Mouse (Mus musculus) layer of hippocampus, postnatal 25 days (tissue): ENCODE results near the gene Gdf7. TPM values are rescaled to one million over a fixed set of nuclear protein-coding genes. Genes with fewer than 3 reads are reported as not detected.

Source experiments
- DNase-seq, 2 experiments: peaks; one replicate each; pipeline ENCODE4 v3.0.0; 2022; ENCODE audit warnings: mixed read lengths in 2 of 2, low spot score in 1 of 2; ENCODE audit errors: extremely low spot score in 1 of 2
- total RNA-seq, 2 experiments: library from RNA; stranded (reverse); gene quantifications; 2 replicates each; pipeline ENCODE4 v1.2.3; 2021

The Gdf7 gene
- total RNA-seq, result not detected

DNA sequence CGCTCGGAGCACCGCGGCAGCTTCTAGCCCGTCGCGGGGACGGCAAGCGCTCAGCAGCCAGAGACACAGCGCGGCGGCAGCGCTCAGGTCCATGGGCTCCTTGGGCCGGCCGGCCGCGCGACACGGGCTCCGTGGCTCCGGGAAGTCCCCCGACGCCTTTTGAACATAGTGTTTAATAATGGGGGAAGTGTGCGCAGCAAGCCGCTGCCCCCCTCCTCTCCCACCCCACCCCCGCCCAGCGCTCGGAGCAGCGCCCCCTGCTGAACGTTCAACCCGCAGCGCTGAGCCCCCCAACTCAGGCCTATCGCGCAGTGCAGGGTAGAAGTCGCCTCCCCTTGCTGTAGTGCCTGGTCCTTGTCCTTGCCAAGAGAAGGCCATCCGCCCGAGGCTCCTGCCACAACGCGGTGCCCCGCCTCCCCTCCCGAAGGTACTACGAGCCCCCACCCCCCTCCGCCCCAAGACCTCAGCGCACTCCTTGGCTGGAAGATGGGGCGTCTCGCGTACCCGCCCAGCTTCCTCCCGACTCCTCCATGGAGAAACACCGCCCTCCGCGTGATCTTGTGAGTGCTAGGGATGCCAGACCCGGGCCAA, at the start of gene Gdf7:
Gene Gdf7 (minus strand): TSS at position 114 of the 591 bp plus-strand sequence.
- DNase-seq, result no peak

DNA sequence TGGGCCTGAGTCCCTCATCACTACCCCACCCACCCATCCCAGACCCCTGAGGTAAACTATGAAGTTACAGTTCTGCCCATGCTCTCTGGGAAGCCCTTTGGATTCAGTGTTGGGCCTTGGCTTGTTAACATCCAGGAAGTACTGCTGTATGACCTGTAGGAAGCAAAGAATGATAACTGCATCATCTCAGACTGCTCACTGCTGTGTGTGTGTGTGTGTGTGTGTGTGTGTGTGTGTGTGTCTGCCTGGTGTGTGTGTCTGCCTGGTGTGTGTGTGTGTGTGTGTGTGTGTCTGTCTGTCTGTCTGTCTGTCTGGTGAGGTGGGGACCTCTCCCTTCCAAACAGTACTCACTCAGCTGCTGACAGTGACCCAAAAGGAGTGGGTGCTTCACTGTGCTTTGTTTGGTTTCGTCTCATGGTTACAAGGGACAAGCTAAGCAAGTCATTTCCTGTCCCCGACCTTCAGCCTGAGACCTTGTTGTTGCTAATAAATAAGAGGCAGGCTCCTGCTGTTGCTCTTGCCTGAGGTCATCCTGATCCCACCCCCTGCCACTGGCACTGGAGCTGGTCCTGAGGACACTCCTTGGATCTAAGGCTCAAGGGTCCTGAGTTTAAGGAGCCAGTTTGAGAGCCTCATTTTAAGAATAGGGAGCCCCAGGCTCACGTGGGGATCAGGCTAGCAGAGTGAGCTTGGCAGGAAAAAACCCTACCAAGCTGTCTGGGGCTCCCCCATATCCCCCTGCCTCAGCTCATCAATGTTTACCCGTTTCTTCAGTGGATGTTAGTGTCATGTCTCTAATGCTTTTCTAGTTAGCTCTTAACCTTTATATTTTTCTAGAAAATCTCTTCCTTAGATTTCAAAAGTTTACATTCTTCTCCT, 49.5 kb upstream of the Gdf7 start:
- DNase-seq, result no peak

DNA sequence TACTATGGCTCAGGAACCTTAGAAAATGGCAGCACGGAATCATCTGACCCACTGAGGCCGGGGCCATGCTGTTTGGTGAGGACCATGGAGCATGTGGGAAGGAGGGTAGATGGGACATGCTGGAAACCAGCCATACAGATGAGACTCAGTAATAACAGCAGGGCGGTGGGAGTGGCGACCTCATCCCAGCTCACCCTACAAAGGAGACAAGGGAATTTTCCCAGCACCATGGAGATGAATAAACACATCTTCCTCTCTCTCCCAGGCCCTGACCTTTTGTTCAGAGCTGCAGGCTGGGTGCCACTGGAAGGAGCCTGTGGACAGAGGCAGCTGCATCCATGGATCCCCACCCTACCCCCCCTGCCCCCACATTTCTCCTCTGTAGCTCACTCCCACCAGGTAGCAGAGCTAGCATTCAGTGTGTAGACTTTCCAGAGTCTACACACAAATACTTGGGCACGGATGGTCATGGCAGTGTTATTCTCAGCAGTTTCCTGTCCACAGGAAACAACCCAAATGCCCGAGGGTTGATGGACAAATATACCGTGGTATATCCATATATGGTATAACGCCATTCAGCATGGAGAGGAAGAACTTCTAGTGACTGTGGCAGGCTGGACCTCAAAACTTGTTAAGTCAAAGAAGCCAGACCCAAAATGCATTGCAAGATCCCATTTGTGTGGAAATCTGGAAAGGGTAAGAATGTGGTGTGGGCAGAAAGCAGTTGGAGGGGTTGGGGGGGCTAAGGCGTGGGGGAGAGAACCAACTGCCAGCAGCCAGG, 47.2 kb upstream of the Gdf7 start:
- no peak for DNase-seq

DNA sequence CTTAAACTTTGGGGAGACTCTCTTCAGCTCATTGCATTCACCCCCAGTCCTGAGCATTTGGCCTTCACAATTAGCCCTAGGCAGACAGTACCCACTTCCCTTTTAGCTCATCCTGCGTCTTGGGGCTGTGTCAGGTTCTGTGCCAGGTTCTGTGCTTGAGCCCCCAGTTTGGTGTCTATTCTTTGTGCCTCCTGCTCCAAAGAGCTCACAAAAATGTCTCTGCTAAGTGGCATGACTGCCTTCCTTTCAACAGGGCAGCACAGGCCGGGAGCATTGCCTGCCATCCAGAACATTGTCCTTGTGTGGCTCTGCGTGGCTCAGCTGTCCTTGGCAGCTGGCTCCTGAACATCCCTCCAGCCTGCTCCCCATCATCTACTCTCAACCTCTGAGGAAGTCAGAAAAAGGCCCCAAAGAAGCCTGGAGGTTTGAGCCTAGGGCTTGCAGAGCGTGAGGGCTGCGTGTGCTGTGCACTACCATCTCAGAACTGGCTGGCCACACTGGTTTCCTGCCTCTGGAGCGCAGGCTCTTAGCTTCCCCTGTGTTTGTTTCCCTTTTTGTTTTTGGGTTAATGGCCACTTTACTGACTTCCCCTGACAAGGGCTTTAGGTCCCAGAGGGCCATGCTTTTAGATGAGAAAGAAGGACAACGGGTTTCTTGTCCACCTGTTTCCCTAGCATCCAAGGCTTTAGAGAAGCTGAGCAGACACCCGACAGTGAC, 46.1 kb upstream of the Gdf7 start:
- no peak for DNase-seq

DNA sequence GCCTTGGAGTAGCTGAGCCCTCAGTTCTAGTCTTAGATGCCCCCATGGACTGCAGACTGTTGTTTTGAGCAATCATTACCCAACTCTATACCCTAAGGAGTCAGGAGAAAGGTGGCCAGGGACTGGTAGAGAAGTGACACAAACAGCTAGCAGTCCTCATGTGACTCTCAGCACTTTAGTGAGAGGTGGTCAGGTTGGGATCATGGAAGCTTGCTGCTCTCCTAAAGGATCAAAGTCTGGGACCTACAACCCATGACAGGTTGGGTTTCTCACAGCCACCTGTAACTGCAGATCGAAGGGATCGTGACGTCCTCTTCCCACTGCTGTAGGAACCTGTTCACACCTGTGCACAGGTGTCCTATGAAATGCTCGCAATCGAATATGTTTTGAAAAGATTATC, 43.8 kb upstream of the Gdf7 start:
- DNase-seq, result no peak

DNA sequence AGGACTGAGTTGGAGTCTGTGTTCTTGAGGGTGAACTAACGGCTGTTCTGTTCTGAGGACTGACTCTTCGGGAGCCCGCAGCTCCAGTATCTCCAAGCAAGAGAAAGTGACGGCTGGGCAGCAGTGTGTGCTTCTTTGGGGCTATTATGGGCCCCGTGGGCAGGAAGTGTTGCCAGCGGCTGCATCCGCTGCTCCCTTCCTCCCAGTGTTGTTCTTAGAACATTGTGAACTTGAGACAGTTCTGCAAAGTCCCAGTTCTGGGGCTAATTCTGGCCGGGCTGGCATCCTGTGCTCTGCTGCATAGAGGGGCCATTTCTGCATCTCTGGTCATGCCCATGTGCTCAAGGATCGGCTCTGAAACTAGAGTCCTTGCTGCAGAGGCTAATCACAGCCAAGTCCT, 43.1 kb upstream of the Gdf7 start:
- no peak for DNase-seq

DNA sequence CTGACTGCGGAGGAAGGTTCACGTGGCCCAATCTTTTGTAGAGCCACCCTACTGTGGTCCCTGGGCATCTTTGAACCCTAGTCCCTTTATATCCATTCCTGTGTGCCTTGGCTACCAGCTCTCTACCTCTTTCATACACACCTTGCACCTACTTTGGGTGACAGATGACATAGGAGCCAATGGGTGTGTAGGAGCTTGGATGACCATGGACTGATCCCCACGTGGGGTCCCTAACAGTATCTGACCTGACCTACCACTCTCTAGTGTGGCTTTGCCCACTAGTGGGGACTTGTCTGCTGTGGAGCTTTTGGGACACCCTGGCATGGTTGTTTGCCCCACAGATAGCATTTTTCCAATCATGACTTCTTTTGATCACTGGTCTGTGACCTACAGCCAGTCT, 41.6 kb upstream of the Gdf7 start:
- DNase-seq, result no peak

DNA sequence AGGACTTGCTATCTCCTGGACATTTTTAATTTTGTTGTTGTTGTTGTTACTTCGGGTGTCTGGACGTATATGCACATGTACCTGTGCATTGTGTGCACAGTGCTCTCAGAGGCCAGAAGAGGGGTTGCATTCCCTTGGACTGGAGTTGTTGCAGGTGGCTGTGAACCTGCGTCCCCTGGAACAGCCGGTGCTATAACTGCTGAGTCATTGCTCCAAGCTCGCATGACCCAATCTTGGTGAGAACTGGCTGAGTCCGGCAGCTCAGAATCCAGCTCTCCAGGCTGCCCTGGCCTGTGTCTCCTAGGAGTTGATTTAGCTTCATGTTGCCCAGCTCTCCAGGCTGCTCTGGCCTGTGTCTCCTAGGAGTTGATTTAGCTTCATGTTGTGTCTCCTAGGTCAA, 39.3 kb upstream of the Gdf7 start:
- no peak for DNase-seq

DNA sequence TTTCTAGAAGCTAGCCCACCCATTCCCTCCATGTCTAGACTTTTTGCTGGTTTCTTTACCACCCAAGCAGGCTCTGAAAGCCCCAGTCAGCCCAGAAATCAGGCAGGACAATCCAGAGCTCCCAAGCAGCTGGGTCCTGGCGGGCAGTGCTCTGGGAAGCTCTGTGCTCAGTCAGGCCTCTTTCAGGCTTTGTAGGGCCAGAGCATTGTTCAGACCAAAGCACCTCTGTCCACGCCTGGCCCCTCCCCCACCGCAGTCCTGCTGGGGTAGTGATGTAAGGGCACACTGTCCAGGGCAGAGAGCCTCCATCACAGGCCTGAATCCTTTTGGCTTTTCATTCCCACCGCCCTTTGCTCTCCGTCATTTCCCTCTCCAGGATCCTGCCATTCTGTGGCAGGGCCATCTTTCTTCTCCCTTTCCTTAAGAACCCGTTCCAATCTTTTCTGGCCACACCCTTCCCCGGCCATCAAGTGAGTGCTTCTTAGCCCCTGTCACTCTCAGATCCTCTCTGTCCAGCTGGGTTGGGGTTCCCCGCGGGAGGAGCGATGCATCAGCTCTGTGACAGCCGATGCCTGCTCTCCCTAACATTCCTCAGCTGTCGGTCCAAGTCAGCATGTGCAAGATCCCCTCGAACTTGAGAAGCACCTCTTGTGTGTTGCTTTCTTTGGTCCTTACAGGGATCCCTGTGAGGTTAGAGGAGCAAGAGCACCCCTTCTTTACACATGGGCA, 38.0 kb upstream of the Gdf7 start:
- DNase-seq, result no peak

DNA sequence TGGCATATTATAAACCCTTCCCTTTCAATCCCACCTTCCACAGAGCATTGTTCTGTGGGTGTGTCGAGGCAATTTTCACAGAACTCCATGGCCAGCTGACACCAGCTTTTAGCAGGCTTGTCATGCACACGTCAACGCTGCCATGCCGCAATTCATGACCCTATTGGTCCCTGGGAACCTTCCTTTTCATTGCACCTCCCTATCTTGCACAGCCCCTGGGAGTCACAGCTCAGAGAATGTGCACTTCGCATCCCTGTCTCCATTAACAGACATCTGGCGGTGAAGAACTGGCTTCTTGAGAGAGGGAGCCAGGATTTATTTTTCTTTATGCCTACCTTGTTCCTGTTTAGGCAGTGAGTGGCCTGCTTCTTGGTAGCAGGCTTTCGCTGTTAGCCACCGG, 37.2 kb upstream of the Gdf7 start:
- DNase-seq, result no peak

DNA sequence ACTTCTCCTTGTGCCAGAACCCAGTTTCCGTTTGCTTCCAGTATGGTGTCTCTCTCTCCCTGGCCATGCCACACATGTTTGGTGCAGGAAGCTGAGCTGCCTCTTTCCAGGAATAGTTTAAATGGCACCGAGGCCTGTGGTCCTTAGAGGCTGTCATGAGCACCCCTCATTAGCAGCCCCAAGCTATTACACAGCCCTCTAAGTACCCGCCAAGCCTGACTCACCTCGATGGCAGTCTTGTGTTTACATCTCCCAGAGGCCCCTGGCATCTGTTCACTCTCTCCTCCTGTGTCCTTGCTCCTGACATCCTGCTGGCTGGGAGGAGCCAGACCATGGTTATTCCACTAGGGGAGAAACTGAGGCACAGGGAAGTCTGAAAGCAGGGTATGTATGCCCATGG, 36.7 kb upstream of the Gdf7 start:
- DNase-seq, result no peak

DNA sequence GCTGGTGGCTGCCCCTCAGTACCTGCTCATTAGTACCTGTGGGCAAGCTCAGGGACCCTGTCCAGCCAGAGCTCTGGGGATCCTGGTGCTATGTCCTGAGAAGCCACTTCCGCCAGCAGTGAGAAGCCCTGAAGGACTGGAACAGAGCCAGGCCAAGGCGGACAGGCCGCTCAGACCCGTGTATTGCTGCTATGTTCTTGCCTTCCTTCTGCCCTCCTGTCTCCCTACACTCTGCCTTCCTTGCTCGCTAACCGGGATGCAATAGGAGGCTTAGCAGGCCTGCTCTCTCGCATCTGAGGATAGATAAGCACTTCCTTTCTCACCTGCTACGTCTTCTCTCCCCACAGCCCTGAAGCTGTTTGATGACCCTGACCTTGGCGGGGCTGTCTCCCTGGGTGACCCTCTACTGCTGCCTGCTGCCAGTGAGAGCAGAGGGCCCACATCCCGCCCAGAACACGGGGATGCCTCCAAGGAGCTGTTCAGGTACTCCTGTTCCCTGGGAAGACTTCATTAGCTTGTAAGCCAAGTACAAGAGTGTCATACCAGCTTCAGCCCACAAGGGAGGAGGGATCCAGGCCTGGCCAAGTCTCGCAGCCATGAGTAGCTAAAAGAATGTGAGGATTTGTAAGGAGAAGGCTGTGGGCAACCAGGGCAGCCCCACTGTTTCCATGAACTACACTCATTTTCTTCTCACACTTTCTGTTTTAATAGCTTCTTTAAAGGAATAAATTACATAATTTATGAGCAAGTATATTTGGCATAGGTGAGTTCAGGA, 35.7 kb upstream of the Gdf7 start:
- no peak for DNase-seq

DNA sequence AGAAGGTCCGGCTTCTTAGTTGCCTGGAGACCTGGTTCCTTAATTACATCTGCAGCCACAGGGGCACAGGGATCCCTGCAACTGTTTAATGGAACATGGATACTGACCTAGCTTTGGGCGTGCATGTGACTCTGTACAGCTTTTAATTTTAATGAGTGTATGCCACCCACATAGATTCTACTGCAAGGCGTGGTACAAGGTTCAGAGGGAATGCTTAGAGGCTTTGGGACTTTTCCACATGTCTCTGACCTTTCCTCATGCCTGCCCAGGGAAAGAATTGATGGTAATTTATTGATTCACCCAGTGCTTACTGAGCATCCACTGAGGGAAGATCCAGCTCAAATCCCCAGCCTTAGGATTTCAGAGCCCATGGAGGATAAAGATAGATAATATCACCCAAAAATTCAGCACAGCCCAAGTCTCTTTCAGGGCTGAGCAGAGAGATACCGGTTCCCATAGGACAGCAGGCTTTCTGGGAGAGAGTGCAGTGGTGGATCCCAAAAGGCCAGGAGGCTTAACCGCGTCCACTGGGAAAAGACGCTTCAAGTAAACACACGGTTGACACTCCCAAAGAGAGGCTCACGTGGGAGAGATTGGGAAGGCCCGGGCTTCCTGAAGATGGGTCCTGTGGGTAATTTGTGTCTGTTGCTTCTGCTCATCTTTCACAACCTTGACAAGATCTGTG, 35.0 kb upstream of the Gdf7 start:
- no peak for DNase-seq

DNA sequence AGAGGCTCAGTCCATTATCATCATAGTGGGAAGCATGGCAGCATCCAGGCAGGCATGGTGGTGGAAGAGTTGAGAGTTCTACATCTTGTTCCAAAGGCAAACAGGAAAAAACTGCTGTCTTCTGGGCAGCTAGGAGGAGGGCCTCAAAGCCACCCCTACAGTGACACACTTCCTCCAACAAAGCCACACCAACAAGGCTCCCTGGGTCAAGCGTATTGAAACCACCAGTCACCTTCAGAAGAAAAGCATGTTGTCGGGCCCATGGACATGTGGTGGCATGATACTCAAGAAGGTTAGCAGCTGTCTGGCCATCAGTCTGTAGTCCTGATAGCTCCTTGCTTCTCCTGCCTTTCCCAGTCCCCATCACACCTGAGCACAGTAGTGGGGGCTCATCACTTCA, 33.7 kb upstream of the Gdf7 start:
- no peak for DNase-seq

DNA sequence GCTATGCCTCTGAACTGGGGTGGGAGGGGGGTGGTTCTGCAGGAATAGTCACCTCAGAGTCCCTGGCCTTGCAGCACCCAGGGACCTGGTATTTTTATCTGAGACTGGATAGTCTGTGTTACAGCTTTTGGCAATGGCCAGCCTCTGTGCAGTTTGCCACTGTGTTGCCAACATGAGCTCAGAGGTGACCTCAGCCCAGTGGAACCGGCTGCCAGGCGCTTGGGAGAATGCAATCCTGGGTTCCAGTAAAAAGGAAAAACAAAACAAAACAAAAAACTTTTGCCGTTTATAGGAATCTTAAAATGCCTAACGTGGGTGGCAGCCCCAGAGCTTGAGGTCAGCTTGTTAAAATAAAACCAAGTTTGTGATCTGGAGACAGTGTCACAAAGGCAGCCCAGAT, 32.5 kb upstream of the Gdf7 start:
- no peak for DNase-seq

DNA sequence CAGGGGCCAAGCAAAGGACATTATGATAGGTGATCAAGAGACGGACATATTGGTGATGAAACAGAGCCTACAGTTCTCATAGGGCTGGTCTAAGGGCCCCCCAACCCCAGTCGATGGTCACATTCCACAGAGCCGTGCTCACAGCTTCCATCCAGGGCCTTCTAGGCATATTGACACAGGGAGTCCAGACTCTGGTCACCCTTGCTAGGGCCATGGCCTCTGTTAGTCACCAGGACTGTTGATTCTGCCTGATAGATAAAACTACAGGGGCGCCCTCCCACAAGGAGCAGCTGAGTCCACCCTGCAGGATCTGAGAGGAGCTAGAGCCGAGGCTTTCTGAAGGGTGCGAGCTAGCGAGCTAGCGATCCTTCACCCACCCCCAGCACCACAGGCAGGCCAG, 31.9 kb upstream of the Gdf7 start:
- DNase-seq, result no peak

DNA sequence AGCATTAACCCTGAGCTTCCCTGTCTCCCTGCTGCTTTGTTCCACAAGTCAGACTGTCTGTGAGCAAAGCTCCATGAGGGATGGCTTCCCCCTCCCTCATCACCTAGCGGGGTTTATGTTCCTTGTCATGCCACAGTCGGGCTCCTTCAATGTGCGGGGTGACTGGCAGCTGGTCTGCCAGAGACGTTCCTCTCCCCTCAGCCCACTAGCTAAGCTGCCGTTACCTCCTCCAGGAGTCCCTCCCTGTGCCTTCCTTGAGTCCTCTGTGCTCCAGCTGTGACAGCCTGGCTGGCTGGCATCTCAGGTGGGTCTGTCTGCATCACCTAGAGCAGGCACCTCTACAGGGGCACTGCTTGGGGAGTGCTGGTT, 30.4 kb upstream of the Gdf7 start:
- no peak for DNase-seq

DNA sequence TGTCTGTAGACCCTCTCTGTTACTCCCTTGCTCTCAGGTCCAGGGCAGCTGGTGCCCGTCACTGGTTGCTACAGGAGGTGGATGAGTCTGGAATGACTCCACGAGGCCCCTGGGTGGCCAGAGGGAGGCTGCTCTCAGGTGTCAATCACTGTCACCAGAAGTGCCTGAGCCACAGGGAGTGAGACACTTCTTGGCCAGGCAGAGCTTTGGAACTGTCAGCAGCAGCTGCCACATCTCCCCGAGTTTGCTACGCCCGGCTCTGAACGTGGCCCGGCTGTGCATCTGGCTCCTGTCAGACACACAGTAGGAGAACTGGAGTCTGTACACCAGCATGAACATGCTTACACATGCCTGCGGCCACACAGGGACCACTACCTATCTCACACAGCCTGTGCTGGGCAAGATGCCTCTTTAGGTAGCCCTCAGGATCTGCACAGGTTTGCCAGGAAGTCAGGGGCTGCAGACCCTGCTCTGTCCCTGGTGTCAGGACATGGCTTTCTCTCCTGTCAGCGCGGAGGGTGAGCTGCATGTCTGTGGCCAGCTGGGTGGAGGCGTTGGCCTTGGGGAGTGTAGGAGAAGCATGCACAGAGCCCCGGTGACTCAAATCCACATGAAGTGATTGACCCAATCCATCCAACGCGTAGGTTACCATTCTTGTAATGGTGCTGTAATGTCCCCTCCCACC, 29.9 kb upstream of the Gdf7 start:
- DNase-seq, result no peak
